Mouse (Mus musculus) B cell, adult 2 months (primary cell): Measurements from ENCODE around the gene Mrpl37.

Experiments used
- DNase-seq, 2 experiments: peaks; one replicate each; pipeline ENCODE4 v3.0.0; 2022

The Mrpl37 gene

DNA sequence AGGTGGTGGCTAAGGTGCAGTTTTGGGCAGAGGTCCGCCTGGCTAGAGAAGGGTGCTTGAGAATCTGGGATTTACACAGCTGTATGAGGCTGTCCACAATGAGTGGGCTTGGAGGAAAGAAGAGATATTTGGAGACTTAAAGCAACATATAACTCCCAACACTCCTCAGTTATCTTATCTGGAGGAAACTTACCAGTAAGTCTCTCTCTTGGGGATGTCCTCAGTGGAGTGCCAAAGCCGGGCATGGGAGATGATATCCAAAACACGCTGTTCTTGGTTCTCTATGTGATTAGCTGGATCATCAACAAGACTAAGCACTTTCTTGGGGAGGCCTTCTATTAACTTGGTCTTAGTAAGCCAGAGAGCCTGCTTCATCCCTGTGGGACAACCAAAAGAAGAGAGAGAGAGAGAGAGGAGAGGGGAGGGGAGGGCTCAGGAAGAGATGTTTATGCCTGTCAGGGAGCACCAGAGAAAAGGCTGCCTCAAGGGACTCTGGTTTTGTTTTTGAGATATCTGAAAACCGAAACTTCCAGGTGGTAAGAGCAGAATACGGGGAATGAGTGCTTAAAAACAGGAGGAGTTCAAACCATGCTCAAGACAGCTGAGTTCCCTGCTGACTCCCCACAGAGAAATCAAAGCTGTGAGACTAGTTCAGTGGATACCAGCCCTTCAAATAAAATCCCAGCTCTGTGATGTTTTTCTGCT is 2.1 kb downstream of the Mrpl37 start:
- DNase-seq, result no peak

DNA sequence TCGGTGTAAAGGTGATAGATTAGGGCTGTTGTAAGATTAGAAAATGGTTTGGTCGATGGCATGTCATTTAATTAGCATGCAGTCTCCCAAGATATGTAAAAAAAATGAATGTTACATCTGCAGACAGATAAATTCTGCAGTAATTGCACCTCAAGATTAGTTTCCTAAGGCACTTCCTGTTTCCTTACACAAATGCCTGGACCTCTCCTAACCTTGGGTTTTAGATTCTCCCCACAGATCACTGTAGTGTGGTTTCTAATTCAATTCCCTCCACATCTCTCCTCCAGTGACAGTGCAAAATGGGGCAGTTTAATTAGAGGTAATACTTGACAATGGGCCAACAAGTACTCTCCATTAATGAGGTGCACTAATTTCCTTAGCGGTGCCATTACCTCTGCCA is 3.5 kb downstream of the Mrpl37 start:
- no peak for DNase-seq

DNA sequence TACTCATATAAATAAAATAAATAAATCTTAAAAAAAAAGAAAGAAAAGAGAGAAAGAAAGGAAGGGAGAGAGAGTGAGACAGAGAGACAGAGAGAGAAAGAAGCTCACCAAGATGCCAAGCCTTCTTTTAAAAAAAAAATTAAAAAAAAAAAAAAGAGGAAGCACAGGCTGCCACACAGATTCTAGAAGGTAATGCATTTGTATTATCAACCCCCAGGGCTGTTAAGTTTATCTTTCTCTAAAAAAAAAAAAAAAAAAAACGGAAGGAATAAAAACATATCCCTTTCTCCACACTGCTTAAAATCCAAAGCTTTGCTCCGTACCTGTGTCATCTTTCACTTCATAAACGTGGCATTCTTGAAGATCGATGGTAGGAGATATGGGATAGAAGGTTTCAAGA is 5.1 kb downstream of the Mrpl37 start:
- no peak for DNase-seq

DNA sequence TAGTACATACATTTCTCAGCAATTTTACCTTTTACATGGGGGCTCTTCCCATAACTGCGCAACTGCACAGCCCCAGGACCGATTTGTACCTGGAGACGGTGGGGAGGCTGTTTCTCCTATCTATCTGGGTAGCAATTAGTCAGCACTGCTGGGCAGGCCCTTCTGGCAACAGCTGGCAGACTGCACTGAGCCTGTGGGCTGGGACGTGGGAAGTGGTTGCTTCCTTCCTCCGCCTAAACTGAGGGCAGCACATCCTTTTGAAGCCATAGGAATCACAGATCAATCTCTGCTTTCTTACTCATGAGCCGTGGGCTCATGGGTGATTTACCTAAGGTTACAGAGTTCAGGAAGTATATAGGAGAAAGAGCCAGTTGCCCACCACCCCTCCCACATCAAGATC is 7.9 kb downstream of the Mrpl37 start:
- DNase-seq, result no peak

DNA sequence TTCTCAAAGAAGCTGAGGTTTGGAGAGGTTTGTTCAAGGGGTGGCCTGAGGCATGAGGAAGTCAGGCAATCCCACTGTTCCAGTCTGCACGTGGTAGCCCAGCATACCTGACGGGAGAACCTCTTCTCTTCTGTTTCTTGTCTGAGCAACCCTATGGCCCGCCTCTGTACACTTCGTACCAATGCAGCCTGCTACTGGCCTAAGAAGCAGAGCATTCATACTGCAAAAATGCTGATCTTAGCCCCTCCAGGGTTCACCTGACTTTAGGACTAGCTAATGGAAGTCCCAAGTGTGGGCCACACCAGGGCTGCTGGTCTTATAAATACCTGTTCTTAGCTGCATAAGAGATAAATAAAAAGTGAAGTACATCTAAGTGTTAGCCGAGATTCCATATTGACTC is 8.3 kb downstream of the Mrpl37 start:
- no peak for DNase-seq

DNA sequence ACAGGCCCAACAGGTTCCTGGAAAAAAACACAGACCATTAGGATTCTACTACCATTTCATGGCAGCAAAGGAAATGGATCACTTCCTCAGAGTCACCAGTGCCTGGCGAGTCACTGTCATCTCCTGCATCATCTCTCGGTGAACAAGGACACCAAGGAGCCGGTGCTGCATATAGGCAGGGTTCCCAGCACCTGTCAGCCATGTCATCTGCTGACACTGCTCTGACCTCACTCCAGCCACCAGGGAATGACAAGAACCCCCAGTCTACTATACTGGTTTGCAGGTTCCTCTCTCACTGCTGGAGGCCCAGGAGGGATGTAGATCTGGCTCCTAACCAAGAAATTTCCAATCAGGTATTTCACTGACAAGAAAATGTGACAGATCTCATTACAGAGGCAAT is 10.6 kb downstream of the Mrpl37 start:
- DNase-seq, result no peak

DNA sequence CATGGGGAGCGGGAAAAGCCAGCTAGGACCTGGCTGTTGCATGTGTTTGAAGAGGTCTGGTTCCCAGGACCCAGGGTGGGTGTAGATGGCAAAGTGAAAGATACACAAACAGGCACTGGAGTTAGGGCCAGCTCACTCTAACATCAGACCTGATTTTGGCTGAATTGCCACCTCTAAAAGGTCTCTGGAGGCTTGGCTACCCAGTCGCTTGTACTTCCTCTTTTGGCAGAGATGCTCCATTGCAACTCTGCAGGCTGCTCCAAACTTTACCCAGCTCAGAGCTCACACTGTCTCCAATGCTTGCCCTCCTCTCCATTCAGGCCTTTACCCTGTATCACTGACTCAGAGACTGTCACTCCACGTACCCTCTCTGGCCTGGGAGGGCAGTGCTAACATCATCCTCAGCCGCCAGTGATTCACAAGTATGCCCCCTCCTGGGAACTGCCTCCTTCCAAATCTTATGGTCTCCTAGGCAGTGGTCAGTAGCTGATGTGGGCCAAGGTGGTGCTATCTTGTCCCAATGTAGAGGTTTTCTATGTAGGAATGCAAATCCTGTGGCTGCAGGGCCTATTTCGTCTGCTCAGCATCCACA is 13.6 kb downstream of the Mrpl37 start:
- peak; percentile 3 to 6 for DNase-seq

DNA sequence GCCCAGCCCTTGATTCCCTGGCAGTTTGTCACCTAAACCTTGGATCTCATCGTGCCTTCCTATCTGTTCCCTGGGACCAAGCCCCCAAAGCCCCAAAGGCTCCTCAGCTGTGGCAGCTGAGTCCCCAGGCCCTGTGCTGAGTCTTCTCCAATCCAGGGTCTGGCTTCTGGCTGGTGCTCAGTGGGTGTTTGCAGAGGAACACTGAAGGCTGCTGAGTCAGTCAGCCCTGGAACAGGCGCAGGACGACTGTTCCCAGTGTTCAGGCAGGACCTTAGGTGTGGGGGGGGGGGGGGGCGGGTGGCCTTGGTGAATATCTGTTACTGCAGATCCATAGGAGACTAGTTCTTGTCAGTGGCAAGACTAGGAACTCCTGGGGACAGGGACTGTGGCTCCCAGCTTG is 14.8 kb downstream of the Mrpl37 start:
- no peak for DNase-seq

DNA sequence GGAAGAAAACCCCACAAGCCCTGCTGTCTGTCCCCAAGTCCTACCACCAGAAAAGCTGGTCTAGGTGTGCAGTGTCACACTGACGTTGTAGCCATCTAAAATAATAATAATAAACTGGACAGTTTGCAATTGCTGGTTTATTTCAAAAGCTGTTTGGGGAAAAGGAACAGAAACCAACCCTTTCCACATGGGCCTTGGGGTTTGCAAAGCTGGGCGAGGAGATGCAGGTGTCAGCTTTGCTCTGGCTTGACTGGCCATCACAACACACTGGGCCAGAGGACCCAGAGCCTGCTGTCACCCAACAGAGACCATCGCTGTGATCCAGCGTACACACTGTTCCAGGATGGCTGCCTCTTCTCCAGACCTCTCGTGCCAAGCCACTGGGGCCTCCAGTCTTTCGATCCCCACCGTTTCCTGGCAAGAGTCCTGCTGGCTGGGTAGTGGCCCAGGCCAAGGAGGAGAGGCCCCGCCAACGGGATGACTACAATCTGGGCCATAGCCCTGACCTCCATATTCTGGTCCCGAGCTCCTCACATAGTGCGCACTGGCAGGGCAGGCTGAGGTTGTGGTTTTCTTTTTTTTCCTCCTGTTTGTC is 18.0 kb downstream of the Mrpl37 start:
- no peak for DNase-seq

DNA sequence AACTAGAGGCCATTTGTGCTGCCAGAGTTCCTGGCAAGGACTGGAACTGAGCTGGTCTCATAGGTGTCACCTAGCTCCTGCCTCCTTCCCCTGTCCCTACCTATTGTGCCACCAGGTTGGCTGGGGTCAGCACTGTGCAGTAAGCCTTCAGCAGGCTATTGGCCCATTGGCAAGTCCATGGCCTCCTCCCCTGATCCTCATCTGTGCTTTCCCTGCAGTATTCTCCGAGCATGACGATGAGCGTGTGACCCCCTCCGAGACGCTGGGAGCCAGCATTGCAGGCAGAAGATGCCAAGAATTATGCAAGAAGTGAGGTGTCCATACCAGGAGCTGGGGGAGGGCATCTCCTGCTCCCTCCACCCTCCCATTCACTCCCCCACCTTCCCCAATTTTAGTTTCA is 18.9 kb downstream of the Mrpl37 start:
- DNase-seq, result no peak

DNA sequence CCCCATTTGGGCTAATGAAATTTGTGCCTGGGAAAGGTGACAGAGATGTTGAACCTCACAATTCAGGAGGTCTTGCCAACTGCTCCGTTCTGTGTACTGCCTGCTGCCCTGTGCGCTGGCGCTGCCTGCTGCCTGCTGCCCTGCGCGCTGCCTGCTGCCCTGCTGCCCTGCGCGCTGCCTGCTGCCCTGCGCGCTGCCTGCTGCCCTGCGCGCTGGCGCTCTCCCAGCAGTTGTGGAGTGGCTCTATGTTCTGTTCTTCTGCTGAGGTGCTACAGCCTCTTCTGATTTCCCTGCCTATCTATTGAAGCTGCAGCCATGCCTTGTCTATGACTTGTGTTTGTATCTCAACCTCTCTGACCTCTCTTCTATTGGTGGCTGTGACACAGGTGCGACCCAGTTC is 21.5 kb downstream of the Mrpl37 start:
- DNase-seq, result no peak

DNA sequence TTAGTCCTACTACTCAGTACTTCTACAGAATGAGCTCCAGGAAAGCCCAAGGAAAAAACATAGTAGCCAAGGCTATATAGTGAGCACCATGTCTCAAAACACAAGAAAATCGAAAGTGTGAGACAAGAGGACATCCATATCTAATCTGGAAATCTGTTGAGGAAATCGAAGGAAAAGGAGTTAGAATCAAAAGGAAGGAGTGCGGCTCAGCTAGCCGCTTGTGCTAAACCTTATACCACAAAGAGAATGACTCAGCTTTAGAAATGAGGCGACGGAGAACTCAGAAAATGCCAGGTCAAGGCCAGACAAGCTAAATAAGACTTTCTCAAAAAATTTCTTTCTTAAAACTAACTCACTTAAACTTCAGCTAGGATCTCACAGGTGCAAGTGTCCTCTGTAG is 24.4 kb downstream of the Mrpl37 start:
- DNase-seq, result no peak

DNA sequence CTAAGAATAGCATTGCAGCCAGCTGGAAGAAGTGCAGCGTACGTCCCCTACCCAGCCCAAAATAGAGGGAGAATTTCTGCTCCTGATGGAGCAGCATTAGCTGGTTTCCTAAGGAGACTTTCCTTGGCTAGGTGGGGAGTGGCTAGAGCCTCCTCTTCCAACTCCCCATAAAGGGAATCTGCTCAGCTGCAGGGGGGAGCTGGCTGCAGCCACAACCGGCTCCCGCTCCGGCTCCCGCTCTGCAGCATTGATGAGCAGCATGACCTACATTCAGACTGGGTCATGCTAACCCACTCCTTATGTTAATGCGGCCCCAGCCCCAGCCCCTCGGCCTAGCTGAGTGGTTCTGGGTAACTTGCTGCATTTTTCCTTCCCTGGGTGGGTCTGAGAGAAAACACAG is 27.4 kb downstream of the Mrpl37 start:
- DNase-seq, result no peak

DNA sequence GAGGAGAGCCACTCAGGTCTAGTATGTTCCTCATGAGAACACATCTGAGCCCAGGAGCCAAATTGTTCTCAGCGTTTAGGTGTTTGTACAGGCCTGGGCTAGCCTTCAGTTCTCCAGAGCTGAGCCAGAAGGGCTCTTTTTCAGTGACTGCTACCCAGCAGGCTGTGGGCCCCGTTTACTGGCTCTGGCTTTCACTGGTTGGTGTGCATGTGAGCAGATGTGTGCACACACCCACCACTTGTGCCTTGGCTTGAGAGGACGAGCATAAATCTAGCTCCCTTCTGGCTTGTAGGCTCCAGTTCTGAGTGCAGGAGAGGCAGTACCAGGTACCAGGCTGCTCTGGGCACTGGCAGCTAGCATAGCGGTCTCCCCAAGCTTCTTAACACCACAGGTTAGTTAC is 28.4 kb downstream of the Mrpl37 start:
- no peak for DNase-seq

DNA sequence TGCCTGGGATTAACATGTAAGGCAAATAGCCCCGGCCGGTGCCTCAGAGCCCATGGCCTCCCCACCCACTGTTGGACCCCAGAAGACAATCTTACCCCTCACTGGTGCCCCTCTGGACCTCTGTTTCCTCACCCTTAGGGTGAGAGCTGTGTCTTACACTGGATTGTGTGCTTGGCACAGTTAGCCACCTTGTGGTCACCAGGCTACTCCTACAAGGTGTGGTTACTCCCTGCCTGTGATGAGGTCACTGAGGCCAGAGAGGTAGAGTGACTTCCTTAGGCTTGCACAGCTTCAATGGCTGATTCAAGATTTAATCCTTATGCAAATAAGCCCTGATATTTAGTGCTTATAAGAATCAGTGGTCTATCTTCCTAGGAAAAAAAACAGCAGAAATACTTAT is 29.7 kb downstream of the Mrpl37 start:
- DNase-seq, result no peak

DNA sequence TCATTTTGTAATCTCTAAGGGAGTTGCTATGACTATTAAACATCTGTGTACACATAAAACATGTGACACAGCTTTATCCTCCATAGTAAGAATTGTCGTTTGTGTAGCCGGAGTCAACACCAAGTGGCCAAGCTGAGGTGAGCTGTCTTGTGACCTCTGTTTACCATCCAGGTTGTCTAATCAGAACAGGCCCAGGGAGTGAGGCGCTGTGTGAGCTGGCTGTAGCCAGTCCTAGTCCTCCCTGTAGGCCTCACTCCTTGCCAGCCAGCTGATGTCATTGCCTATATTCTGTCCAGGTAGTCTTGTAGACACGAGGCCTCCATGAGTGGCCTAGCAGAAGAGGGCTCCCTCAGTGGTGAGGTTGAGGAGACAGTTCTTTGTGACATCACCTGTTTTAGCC is 31.0 kb downstream of the Mrpl37 start:
- no peak for DNase-seq

DNA sequence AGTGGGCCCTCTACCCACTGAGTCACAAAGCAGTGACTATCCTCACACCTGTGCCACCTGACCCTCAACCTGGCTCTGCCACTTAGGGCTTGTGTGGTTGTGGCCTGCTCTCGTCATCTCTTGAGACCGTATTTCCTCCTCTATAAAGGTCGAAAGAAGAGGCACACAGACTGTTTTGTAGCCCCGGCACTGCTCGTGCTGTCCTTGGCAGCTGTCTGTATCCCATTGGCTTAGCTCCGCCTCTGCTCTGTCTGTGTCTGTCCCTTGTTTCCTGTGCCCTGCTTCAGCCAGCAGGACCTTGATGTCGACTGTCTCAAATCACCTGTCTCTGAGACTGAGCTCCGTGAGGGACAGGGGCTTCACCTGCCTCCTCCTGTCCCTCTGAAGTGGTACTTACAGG is 40.2 kb downstream of the Mrpl37 start:
- DNase-seq, result no peak

DNA sequence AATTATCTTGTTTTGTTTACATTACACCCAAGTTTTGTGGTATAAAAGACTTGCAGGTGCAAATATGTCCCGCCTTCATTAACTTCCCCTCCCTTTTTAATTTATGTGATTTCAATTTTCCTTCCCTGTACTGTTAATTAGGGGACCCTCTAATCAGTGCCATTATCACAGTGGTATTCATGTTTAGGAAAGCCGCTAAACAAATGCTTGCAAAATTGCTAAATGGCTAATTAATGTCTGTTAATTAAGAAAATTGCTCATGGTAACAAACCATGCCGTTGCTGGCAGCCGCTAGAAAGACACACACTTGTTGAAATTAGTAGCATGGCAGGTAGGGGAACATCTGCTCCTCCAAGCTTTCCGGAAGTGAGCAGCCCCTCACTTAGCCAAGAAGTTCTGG is 41.3 kb downstream of the Mrpl37 start:
- no peak for DNase-seq

DNA sequence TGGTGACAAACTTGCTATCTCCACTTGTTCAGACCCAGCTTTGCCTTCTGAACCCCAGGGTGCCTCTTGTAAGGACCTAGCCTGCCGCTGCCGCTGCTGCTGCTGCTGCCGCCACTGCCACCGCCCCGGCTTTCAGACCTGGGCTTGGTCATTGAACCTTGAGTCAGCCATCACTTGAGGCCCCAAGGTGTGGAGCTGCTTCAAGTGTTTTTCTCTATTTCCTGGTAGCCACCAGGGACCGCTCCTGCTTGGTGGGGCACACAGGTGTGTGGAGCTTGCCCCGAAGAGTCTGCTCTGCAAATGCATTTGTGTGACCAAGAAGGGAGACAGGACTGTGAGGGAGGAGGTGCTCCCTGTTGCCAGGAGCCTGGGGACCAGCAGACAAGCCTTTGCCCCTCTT is 41.8 kb downstream of the Mrpl37 start:
- no peak for DNase-seq

DNA sequence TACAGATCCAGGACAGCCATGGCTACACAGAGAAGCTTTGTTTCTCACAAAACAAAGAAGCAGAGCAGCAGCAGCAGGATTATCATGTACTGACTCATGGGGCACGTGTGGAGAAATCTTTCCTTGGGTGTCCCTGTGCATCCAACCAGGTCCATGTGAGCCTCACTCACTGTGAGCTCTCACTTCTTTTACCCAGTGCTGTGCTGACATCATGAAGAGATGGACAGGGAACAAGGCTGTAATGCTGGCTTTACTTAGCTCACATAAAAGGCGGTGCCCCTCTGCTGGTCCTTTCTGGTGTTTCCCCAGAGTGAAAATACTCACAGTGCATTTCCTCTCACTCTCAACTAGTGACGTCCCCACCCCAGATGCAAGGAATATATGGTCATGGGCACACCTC is 45.2 kb downstream of the Mrpl37 start:
- no peak for DNase-seq

DNA sequence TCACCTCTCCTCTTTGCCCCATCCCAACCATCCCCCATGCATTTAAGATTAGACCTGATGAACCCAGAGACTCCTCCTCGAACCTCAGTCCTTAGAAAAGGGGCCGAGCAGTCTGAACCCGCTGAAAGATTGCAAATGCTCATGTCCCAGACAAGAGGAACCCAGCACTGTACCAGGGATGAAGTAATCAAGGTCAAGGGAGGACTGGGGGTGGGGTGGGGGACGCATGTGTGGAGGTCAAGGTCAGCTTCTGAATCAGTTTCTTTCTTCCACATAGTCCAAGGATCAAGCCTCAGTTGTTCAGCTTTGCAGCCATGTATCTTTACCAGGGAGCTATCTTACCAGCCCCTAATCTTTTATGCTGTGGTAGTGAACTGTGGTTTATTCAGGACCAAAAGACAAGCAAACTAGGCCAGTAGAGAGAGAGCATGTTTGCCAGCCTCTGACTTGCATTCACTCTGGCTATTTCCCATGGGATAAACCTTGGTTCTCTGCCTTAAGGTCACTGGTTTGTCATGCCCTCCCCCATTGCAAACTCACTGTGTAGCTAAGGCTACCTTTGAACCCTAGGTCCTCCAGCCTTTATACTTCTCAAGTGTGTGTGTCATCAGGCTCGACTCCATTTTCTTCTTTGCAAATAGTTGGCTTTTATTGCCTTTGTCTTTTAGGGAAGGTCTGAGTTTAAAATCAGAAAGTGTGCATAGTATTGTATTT is 46.2 kb downstream of the Mrpl37 start:
- no peak for DNase-seq

DNA sequence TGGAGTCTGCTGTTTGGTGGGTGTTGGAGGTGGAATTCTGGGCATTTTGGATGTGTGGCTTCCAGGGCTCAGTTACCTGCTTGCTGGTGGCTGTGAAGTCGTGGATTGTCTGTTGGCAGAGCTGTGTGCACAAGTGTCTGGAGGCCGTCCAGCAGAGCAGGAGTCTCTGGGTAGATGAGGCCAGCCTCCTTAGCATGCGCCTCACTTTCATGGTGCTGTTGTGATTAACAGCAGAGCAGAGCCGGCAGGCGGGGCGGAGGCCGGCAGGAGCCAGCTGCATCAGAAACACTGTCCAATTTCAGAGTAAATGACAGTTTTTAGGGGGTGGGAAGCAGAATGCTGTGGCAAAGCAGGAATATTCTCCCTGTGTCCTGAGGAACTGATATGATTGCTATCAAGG is 47.6 kb downstream of the Mrpl37 start:
- DNase-seq, result no peak

DNA sequence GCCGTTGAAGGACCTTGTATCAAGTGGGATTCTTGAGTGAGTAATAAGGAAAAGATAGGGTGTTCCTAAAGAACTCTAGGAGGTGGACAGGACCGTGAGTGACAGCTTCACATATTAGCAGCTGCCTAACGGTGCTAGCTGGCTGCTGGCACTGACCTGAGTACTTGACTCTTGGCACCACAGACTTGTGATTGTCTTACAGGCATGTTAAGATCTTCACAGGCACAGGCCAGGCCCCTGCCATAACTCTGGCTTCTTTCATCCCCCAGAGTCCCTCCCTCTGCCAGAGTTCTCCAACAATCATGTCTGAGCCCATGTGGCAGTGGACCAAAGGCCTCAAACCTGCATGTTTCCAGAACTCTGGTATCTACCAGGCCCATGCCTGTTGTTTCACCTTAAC is 48.1 kb downstream of the Mrpl37 start:
- DNase-seq, result no peak

DNA sequence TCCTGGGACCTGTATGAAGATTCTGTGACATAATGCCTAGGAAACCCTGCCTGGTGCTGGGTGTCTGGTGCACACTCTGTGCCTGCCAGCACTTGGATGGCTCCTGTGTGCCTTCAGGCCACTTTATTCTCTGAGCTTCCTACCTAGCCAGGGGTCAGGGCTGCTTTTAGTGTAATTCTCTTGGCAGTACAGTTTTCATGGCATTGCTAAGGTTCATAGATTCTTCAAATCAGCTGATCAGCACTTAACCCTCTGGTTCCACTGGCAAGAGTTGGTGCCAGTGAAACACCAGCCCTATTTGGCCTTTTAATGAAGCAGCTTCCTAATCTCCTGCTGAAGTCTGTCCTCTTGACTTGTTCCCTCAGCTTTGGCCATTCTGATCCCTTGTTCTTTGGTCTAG is 49.4 kb downstream of the Mrpl37 start:
- DNase-seq, result no peak
